Mouse (Mus musculus) brain, embryonic 14.5 days (tissue): ENCODE measurements at regions not wholly inside any gene's neighbourhood (a gene's known extent, or its start where the extent isn't known, plus 50 kb on each side); places are given as distances from the start of the nearest gene placed in this dataset.

Experiments used
- CTCF ChIP-seq: fragments of 200-500 bp; IDR thresholded peaks from 2 replicates; pipeline ENCODE4 v1.5.1; 2012; ENCODE audit warnings: inconsistent platforms, mild to moderate bottlenecking, moderate library complexity, borderline replicate concordance; ENCODE audit not compliant: insufficient read depth, insufficient read length; ENCODE audit errors: extremely low read depth
- POLR2A ChIP-seq: fragments of 200-500 bp; IDR thresholded peaks from 2 replicates; pipeline ENCODE4 v1.6.1; 2012; ENCODE audit warnings: mild to moderate bottlenecking, inconsistent platforms, borderline replicate concordance; ENCODE audit not compliant: poor library complexity, insufficient read depth, insufficient read length, severe bottlenecking; ENCODE audit errors: extremely low read depth

GRCm38 (mm10) chr15:62871082-62871766 lies 973.8 kb downstream of the Gsdmc2 start:
- TF ChIP-seq CTCF (no peak), POLR2A (no peak)
